Mouse (Mus musculus) regulatory T cell (primary cell): ENCODE measurements around the gene Plin4.
"Not testable (repeated sequence)": the region's sequence is repeated elsewhere in the genome, so short reads cannot be mapped to it uniquely, and the experiment has no call there.

Experiments
- in situ Hi-C: fragments of 300-600 bp; cut with MboI, MseI; formaldehyde crosslinking; loops from one replicate; pipeline ENCODE4 v1.15.1; 2025; ENCODE audit warnings: high pct_unique_total_duplicates

The Plin4 gene

DNA sequence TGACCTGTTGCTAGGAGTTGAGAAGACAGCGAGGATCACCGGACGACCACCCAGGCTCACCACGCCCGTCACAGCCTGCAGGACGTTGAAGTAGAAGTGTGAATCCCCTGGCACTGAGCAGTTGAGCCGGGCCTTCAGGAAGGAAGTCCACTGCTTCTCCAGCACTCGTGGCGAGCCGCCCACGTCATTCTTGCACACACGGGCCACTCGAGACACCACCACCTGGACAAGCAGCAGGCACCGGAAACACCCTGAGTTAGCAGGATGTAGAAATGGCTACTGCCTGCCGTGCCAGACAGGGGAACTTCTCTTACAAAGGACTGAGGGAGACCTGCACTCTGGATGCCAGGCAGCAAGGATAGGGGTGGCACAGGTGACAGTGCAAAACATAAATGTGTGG is 18.6 kb upstream of the Plin4 start:
- in situ Hi-C loops = no loop called here

DNA sequence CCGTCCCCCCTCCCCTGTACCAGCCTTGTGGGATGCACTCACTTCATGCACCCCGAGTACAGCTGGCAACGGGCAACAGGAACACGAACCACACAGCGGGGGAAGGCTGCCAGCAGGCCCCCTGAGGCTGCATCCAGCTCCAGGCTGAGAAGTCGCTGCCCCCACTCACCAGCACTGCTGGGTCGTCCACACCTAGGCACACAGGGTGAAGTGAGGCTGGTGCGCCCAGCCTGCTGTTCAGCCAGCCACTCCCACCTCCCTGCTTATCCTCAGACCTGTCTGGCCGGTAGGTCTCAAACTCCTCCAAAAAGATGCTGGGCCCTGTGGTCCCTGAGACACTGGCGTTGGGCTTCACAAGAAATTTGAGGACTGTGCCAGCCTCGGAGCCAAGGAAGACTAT is 16.6 kb upstream of the Plin4 start:
- in situ Hi-C loops = no loop called here

DNA sequence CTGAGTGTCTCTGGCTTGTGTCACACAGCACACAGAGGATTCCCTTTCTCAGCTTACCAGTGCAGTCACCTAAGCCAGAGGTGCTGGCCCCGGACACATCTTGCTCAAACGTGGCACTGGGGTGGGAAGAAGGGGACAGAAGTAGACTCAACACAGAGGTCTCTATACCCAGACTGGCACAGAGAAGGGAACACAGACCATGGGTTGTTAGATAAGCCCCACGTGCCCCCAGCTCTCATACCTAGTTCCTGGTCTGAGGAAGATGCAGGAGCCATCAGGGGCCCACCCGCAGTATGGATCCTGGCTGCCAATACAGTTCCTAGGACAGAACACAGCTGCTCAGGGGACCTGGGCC is 15.7 kb upstream of the Plin4 start:
- in situ Hi-C loops = no loop called here

DNA sequence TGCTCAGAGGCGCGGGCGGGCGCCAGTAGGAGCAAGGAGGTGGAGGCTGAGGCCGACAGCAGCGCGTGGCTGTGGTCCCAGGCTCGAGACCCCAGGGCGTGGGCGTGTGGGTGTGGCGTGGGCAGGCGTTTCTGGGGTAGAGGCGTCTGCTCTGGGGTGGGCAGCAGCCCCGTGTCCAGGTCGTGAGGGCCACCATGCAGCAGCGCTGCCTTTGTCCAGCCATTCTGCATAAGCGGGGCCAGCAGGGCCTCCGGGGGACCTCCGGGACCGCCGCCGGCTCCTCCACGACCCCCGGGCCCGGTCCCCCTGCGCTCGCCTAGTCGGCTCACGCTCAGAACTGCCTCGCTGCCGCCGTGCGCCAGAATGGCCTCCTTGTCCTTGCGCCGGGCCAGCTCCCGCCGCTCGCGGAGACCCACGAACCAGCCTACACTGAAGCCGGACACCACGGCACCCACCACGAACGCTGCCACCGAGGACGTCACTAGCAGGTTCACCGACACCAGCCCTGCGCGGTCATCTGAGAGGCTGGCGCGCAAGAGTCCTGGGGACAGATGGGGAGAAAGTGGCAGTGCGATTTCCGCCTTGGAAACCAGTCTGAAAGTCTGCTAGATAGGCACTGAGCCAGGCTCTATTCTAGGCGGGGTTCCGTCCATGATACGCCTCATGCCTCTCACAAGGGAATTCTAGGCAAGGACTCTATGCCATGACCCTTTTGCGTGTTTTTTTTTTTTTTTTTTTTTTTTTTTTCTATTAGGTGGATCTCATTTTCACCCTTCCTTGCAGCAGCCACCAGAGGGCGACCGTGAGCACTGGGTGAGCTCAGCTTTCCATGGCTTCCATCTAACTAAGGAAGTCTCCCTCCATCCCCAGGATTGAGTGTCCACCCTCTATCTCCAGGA is 15.0 kb upstream of the Plin4 start:
- in situ Hi-C loops = no loop called here

DNA sequence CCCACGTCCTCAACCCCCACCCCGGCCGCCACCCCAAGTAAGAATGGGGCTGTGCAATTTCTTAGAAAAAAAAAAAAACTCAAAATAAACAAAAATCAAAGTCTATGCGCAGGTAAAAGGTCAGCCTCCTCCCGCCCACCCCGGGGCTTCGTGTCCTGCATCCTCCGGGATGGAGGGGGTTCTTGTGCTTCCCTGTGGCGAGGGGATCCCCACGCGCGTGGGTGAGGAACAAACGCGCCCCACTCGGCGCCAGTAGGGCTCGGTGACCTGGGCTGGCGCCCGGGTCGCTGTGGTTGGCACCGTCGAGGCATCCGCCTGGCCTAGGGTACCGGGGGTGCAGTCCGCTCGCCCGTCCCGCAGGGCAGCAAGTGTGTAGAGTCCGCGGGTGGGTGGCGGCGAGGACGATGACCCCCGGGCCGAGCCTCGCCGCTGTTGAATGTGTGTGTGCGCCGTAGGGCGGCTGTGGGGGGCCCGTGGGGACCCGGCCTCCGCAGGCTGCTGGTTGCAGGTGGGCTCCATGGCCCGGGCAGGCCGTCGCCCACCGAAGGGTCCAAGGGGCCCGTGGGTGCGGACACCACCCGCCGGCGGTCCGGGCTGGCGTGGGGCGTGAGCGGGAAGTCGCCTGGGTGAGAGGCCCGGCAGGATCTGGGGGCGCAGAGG is 14.2 kb upstream of the Plin4 start:
- in situ Hi-C loops = no loop called here

DNA sequence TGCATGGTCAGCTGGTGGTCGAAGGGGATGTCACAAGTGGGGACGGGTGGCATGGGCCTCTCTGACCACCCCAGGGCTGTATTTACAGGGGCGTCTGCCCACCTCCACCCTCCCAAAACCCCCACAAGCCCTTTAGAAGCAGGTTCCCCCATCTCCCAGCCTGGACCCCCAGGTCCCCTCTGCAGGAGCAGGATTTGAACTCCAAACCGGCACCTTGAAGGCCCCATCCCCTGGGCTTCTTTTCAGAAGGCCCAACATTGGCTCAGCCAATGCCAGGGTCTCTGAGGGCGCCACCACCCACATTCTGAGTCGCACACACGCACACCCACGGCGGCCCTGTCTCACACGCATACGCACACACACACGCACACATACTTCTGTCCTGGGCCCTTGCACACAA is 13.6 kb upstream of the Plin4 start:
- in situ Hi-C loops = no loop called here

DNA sequence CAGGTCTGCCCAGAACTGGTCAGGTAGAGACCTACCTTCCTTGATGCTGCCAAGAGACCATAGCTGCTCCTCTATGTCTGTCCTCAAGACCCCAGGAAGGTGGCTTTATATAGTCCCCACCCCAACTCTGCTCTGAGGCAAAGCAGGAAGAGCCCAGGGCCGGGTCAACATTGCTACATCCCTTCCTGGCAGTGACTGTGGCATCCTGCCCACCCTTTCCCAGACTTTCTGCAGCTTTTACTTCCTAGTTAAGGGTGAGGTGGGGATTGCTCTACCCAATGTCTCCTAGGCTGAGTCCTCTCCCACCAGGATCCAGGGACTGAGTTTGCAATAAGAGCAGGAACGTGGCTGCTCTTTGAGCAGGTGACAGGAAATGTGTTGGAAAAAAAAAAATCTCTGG is 12.2 kb upstream of the Plin4 start, which contains the start of gene Lrg1:
TSS of gene Lrg1 (minus strand) at position 176 of the 400 bp plus-strand sequence.
- in situ Hi-C loops = no loop called here

DNA sequence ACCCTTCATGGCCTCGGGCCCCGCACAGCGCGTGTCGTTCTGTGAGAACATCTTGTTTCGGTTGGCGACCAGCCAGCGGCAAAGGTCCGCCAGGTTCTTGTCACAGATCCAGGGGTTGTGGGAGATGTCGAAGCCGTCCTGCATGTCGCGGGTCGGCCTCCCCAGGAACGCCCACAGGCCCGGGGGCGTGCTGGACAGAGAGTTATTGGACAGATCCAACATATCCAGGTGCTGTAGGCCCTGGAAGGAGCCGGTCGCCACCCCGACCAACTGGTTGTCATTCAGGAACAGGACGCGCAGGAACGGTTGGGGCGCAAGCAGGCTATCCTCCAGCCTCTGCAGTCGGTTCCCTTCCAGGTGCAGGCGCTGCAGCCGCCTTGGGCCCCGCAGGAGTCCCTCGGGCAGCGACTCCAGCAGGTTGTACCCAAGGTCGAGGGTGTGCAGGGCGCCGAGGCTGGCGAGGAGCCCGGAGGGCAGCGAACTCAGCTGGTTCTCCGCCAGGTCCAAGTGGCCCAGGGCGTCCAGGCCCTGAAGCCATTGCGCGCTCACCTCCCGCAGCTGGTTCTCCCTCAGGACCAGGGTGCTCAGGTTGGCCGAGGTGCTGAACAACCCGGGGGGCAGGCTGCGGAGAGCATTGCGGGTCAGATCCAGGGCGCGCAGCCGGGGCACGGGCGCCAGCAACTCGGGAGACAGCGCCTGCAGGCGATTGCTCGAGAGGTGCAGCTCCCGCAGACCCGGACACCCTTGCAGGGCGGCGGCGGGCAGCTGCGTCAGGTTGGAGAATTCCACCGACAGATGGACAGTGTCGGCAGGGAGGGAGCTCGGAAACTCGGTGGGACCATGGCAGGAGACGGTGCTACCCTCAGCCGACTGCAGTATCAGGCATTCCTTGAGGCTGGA is 10.6 kb upstream of the Plin4 start:
- in situ Hi-C loops = no loop called here

DNA sequence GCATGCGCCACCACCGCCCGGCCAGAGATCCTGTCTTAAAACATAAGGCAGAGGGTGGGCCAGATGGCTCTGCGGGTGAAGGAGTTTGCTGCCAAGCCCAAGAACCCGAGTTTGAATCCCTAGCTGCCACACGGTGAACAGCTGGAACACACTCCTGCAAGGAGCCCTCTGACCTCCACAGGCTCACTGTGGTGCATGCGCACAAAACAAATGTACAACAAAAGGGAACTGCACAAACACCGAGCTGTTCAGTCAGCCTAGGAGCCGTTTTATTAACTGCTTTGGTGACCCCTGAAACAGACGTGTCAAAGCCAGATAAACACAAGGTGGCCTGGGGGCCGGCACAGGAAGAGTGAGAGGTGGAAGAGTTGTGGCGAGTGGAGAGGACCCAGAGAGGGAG is 9.8 kb upstream of the Plin4 start:
- in situ Hi-C loops = no loop called here

DNA sequence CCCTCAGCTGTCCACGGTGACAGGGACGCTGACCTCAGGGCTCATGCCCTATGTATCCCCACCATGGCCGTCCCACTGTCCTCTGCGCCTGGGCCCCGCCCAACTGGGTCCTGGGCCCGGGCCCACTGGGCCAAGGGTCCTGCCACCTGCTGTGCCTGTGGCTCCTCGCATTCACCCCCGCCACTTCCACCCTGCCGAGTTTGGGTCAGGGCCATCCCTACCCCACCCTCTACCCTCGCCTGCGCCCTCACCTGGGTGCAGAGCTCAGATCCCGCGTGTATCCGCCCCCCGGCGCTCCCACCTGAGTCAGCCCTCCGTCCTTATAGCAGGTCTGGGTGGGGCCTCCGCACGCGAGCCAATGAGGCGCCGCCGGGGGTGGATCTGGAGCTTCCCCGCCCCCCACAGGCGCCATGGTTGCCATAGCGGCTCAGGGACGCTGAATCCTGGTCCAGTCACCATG is 7.7 kb upstream of the Plin4 start, which contains the start of gene Plin5:
TSS of gene Plin5 (minus strand) at position 346 of the 460 bp plus-strand sequence.
- in situ Hi-C loops = no loop called here

DNA sequence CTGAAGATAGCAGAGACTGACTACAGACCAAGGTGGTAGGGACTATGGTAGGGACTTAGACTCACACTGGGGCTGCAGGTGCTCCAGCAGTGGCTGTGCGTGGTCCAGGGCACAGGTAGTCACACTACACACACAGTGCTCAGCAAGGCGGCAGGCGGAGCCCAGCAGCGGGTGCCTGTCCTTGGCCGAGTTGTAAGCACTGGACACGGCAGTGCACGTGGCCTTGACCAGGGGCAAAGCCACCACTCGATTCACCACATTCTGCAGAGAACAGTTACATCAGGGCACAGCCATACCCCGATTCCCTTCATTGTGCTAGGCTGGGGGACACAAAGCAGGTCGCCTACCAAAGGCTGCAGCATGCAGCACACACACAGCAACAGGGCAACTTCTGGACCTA is 6.6 kb upstream of the Plin4 start:
- in situ Hi-C loops = no loop called here

DNA sequence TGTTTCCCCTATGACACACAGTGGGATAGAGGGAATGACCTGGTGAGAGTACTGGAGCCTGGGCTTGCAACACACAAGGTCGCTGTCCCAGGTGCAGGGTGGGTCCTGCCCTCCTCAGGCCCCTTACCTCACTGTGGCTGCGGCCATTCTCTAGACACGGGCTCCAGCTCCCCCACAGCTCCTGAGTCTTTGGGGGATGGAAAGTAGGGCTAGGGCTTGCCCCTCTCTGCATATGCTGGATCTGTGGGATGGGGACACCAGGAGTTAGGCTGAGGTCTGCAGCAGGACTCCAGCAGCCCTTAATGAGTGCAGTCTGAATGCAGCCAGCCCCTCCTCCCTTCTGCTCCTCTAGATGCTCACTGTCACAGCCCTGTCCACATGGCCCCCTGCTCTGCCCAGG is 3.1 kb upstream of the Plin4 start:
- in situ Hi-C loops = no loop called here

DNA sequence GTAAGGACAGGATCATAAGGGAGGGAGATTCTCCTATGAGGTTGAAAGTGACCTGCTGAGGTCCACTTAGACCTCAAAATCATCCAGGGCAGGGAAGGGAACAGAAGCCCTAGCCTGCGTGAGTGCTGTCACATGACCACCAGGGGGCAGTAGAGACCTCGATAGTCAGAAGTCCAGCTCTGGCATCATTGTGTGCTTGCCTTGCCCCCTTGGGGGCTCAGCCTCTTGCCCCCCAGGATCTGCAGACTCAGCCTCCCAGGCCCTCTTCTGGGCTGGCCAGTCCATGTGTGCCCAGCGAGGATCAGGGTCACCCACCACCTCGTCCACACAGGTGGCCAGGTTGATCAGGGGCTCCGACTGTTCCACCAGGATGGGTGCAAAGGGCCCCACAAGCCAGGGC is 2.3 kb upstream of the Plin4 start:
- in situ Hi-C loops = no loop called here

DNA sequence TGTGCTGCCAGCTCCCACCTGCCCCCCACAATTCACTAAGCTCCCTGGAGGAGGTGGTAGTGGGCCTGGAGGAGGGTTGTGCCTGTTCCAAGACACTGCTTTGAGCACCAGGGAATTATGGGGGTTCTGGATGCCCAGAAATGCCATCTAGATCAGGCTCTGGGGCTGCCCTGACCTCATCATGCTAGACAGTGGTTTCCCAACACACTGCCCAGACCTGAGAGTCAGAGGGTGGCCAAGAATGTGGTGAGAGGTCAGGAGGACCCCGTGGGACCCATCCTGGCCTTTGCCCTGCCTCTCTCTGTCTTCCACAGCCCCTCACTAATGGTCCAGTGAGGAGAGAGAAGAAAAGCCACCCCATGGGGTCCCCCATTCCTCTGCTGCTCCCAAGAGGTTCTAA is 1.4 kb upstream of the Plin4 start:
- in situ Hi-C loops = no loop called here

DNA sequence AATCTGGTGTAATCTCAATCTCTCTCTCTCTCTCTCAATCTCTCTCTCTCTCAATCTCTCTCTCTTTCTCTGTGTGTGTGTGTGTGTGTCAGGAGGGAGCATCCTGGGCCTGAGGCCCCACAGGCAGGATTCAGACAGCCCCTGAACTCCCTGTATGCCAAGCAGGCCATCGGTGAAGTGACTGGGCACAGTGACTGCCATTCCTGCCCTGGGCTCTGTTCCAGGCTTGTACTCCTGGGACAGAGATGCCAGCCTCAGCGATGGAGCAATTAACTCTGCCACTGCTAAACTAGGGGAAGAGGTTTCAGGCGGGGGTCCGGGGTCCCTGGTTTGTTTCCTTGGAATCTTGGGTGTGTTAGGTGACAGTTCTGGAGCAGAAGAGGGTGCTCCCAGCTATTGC is 968 bp upstream of the Plin4 start:
- in situ Hi-C loops = no loop called here

DNA sequence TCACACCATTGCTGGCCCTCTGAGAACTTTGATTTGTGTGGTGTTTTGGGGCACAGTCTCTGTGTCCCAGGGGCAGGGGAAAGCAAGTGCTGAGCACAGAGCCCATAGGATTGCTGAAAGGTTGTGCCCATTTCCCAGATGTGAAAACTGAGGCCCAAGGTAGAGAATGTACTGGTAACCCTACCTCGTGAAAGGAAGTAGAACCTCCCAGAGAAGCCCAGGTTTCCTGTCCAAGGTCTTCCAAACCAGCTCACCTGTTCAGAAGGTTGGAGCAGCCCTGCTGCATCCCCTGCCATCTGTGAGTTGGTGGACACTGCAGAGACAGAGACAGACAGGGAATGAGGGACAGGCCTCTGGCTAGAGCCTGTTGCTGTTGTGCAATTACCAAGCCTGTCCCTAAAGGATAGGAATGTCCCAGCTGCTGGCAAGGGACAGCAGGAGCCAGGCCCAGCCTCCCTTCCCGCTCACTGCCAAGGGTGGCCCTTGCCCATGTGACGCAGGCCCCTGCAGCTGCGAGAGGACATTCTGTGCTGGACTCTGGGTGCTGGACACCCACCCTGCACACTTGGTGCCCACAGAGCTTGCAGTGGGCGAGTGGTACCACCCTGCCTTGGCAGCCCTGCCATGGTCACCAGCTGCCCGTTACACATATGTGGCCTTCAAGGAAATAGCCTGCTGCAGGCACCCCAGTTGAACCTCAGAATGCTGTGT is 1.1 kb downstream of the Plin4 start:
- in situ Hi-C loops = no loop called here

DNA sequence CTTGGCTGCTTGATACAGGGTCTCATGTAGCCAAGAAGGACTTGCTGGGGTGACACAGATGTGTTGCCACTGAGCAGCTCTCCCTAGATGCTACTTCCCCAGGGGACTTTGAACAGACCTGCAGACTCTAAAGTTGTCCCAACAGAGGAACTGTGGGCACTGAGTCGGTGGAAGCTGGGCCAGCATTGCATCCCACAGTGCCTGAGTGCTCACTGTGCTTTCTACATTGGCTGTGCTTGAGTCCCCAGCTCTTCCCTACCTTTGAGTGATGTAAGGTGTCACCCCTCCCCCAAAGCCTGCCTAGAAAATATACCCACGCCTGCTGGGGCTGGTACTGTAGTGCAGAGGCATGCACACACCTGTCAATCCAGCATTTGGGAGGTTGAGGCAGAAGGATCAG is 1.9 kb downstream of the Plin4 start:
- in situ Hi-C loops = no loop called here

DNA sequence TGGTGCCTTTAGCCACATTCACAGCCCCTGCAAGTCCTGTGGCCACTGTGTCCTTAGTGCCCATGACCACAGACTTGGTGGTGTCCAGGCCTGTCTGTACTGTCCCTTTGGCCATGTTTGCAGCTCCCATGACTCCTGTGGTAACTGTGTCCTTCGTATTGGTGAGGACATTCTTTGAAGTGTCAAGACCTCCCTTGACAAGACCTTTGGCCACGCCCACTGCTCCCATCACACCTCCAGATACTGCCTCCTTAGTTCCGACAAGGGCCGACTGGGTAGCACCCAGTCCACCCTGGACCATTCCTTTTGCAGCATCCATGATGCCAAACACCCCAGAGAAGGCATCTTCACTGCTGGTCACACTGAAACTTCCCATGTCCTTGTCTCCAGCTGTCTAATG is 2.6 kb downstream of the Plin4 start:
- in situ Hi-C loops = no loop called here

DNA sequence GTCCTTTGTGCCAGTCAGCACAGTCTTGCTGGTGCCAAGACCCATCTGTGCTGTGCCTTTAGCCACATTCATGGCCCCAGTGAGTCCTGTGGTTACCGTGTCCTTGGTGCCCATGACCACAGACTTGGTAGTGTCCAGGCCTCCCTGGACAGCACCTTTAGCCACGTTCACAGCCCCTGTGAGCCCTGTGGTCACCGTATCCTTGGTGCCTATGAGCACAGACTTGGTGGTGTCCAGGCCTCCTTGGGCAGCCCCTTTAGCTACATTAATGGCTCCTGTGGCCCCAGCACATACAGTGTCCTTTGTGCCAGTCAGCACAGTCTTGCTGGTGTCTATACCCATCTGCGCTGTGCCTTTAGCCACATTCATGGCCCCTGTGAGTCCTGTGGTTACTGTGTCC is 3.2 kb downstream of the Plin4 start:
- in situ Hi-C loops = not testable (repeated sequence)

DNA sequence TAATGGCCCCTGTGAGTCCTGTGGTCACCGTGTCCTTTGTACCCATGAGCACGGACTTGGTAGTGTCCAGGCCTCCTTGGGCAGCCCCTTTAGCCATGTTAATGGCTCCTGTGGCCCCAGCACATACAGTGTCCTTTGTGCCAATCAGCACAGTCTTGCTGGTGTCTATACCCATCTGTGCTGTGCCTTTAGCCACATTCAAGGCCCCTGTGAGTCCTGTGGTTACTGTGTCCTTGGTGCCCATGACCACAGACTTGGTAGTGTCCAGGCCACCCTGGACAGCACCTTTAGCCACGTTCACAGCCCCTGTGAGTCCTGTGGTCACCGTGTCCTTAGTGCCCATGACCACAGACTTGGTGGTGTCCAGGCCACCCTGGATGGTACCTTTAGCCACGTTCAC is 4.8 kb downstream of the Plin4 start:
- in situ Hi-C loops = not testable (repeated sequence)

DNA sequence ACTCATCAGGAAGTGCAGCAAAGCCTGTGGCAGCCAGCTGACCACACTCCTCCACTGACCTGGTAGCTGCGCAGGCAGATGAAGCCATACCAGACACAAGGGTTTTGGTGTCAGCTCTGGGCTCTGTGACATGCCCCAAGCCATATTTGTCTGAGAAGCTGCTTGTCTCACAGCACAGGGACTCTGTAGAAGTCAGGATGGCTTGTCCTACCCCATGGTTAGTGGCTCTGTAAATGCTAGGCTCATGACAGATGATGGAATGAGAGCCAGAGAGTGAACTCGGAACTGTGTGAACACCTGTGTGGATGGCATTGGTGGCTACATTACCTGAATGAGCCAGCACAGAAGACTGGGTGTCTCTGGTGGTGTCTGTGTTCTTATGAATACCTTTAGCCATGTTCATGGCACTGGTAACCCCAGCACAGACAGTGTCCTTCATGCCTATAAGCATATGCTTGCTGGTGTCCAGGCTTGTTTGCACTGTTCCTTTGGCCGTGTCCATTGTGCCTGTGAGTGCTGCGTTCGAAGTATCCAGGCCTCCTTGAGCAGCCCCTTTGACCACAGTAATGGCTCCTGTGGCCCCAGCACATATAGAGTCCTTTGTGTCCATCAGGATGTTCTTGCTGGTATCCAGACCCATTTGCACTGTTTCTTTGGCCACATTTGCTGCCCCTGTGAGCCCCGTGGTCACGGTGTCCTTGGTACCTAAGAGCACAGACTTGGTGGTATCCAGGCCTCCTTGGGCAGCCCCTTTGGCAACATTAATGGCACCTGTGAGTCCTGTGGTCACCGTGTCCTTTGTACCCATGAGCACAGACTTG is 5.9 kb downstream of the Plin4 start:
- in situ Hi-C loops = no loop called here
